Mouse (Mus musculus) gonadal fat pad, adult 2 months (tissue): Measurements from ENCODE around the gene Gm20388. TPM values are rescaled to one million over a fixed set of nuclear protein-coding genes. Genes with fewer than 3 reads are reported as not detected.
"Not testable (repeated sequence)": the region's sequence is repeated elsewhere in the genome, so short reads cannot be mapped to it uniquely, and the experiment has no call there.

Source experiments
- DNase-seq: peaks from one replicate; pipeline ENCODE4 v3.0.0-alpha.2; 2012; ENCODE audit warnings: low read depth
- polyA plus RNA-seq: library from polyadenylated mRNA; depleted of rRNA; stranded (reverse); fragments of >200 nt; gene quantifications from 2 replicates; pipeline ENCODE4 v1.2.3, GENCODE M21; 2012

Gene Gm20388
- polyA plus RNA-seq, 1 experiment: 119 TPM

- not testable (repeated sequence) for DNase-seq
These were observed 2721.5 kb downstream of the Gm20388 start for GRCm38 (mm10) chr8:122632134-122632533.

DNA sequence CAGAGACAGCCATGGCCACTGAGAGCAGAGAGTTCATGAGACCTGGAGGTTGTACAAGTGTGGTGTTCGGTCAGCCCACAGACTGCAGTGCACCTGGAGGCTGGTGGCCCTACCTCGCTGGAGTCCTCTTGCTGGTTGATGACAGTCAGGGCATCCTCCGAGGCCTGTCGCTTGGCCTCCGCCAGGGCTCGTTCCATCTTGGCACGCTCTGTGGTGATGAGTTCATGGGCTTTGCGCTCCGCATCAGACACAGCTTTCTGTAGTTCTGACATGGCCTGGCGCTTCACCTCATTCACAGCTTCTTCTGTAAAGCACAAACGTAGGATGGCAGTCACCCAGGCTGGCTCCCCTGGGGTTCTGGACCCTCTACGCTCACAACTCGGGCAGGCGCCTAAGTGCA, 2722.6 kb downstream of the Gm20388 start:
- no peak for DNase-seq

- no peak for DNase-seq
These were observed 2725.5 kb downstream of the Gm20388 start for GRCm38 (mm10) chr8:122635878-122636802.

GRCm38 (mm10) chr8:122636803-122637175, 2726.1 kb downstream of the Gm20388 start:
- no peak for DNase-seq

DNA sequence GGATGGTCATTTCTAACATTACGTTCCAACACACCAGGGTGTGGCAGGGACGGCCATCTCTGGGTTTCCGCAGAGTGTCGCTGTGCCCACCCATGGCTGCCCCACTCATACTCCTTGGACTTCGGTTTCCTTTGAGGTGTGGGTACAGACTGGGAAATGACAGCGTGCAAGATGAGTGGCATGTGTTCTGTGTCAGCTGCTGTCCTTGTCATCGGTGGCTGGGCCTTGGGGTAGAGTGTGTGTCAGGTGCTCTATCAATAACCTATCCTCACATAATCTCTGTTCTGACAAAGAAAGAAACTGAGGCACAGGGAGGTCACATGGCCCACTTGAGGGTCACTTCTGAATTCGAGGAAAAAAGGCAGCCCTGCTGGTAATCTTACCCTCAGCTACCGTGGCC, 2726.6 kb downstream of the Gm20388 start:
- no peak for DNase-seq

- no peak for DNase-seq
These were observed 2728.0 kb downstream of the Gm20388 start for GRCm38 (mm10) chr8:122638601-122639000.

- DNase-seq: no peak
These were observed 2729.0 kb downstream of the Gm20388 start for GRCm38 (mm10) chr8:122639521-122640248.

- no peak for DNase-seq
These were observed 2730.2 kb downstream of the Gm20388 start for GRCm38 (mm10) chr8:122640825-122641224.

DNA sequence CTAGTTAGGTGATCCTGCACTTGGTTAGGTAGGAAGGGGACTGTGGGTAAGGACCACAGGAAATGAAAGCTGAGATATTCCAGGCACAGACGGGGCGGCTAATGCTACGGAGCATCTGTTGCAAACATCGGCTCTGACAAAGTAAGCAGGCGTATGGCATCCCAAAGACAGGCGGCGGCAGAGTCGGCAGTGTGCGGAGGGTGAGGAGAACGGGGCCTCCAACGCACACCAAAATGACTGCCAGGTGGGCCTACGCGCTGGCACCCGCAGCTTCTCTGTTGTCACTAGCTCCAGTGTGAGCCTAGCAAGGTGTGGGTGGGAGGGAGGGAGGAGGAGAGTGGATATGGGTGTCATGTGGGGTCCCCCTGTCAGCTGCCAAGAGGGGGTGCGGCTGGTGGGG, 2730.8 kb downstream of the Gm20388 start:
- no peak for DNase-seq

DNA sequence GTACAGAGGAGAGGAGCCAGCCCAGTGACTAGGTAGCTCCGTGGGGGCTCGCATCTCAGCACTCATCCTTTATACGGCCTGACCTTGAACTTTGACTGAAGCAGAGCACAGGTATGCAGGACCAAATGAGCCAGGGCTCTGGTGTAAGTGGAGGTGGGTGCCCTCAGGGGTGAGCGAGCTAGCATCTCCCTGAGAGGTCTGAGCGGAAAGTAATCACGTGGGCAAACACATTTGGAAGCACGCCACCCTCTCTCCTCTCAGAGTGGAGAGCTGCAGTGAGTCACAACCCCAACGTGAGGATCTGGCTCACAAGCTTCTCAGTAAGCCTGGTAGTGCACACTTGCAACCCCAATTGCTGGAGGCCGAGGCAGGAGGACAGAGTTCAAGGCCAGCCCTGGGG, 2731.4 kb downstream of the Gm20388 start:
- no peak for DNase-seq

GRCm38 (mm10) chr8:122644175-122644954, 2733.7 kb downstream of the Gm20388 start:
- no peak for DNase-seq

DNA sequence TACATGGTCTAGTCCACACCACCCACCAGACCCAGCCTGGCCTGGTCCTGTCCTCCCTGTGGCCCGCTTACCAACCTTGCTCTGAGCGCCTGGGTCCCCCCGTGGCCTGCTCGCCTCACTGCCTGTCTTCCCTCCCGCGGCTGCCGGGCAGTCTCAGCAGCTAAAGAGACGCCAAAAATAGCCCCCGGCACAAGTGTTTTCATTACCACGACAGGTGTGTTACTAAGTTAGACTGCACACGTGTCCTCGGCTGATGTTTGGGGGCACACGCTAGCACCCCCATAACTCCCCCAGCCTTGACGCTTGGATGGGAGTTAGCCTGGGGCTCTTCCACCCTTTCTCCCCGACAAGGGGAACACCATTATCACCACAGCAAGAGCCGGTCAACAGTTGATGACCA, 2735.7 kb downstream of the Gm20388 start:
- DNase-seq: no peak

DNA sequence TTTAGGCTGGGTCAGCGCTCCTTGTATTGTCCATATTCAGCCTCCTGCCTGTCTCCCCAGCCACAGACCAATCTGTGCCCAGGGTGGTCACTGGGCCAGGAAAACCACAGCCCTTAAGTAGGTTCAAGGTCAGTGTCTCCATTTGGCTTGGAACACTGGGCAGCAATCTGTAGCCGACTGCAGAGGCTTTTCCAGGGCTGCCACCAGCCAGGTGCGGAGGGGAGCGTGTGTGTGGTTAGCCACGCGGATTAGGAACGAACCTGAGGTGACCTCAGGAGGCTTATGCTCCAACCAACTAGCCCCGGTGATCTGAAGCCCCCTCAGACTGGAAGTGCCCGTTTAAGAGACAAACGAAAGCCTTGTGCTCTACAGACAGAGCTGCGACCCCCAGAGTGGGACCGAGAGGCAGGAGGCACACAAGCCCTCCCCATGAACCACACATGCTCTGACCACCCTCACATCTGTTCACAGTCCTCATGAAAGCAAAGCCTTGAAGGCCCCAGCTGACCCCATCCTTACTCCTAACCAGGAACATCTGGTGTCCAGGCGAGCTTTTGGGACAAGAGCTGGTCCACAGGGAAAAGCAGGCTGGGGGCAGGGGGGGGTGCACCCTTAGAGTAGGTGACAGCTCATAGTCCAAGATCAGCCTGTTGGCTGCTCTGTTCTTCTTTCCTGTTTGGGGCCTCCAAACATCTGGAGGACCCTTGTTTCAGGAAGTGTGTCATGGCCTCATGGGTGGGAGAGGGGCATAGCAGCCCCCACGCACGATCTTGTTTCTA, 2737.7 kb downstream of the Gm20388 start:
- no peak for DNase-seq

DNA sequence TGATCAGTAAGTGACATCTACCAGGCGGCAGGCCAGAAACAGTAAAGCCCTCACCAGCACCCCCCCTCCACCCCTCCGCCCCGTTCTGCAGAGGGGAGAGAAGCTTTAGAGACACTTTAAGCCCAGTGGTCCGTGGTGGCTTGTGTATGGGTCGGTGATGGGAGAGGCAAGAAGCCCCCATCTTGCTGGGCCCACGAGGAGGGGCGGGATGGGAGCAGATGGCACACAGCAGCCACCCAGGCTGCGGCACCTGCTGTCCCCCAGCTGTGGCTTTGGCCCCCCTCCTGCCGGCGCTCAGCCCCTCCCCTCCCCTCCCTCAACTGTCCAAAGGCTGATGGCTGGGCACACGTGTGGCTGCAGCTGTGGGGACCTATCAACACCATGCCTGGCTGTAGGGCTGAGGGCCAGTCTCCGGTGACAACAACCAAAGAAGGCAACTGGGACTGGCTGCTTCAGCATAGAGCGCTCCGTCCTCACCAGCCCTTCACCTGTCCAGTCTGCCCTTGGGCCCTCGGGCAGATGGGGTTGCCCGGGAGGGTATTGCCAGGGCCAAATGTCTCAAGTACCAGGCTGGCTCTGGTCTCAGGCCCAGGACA, 2740.8 kb downstream of the Gm20388 start:
- DNase-seq: no peak

DNA sequence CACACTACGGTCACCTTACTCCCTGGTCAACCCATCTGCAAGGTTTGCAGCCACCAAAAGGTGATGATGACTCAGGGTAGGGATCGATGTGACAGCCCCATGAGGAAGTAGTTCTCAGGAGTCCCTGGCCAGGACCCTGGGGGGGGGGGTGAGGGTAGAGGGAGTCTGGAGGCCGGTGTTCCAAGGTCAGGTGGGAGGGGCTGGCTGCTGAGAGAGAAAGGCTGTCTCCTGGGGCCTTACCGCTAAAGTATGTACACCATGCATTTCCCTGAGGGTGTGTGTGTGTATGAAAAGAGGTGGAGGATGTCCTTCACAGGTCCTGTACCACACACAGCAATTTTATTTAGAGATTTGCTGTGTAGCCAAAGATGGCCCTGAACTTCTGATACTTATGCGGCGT, 2742.0 kb downstream of the Gm20388 start:
- no peak for DNase-seq

DNA sequence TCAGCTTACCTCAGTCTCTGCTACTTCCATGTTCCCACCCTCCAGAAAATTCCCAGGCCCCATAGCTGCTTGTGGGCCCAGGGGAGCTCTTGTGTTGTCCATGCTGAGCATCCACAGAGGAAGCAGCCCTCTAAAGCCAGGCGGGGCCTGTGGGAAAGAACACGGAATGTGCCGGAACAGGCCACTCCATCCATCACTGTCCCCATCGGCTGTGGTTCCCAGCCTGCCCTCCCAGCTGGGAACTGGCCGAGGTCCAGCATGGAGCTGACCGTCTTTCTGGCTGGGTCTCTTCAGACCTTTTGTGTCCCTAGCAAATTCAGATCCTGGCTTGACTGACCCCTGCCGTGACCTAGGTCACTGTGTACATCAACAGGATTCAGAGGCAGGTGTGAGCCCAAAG, 2744.1 kb downstream of the Gm20388 start:
- no peak for DNase-seq

DNA sequence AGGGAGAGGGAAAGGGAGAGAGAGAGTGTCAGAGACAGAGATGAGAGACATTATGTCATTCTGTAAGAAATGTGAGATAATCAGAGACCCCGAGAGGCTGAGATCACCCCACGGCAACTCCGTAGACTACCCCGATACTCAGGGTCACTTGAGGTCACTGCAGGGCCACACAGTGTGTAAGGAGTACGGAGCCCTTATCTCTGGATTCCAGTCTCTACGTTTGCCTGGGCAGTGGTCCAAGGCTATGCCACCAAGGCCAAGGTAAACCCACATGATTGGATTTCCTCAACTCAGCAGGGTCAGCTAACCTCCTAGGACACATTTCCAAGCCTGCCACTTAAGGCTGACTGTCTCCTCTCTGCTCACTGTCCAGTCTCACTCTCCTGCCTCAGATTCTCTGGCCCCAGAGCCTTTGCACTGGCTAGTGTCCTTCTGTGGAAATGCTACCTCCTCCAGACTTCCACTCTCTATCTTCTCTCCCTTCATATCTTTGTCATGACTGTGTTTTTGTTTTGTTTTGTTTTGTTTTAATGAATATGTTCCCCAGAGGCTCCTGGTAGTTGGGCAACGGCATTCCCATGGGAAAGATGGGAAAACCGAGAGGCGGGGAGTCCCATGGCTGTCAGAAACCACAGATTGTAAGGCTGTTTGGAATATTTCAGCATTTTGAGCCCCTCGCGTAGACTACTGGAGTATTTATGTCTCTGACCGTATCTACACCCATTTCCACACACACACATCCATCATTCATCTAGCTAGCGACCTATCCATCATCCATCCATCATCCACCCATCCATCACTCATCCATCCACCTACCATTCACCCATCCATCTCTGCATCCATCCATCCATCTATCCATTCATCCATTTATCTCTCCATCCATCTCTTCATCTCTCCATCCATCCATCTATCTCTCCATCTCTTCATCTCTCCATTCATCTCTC, 2745.7 kb downstream of the Gm20388 start:
- no peak for DNase-seq

DNA sequence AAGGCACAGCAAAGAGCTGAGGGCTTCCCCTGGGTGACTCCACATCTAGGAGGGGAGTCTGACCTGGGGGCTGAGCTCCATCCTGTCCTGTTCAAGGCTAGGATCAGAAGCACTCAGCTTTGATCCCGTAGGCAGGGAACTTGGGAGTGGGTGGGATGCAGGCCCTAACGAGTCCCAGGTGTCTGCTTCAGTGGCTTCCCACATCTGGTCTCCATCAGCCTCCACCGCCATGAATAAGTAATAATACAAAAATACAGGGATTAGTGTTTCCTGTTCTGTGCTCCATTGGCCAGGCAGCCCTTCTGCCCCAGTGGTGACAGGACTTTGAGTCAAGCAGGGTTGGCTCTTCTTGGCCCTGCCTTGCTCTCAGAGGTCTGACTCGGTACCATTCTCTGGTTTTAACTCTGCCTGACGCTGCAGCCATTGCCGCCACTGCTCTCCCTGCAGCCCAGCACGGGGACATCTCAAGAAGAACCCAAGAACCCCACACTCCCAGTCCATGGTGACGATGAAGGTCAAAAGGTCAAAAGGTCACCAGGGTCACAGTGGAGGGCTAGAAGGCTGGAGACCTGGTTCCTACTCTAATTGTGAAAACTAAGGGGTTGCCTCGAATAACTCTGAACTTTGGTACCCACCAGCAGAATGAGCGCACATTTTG, 2747.6 kb downstream of the Gm20388 start:
- DNase-seq: no peak

GRCm38 (mm10) chr8:122658807-122659160, 2748.1 kb downstream of the Gm20388 start:
- DNase-seq: no peak
